Mouse (Mus musculus) E14TG2a.4 (cell line): ENCODE measurements around the gene Cxcr5.
A peak's percentile ranks its signal among the peaks of the same experiment; 100 is the strongest.

Source experiments
- H3K27me3 ChIP-seq: 2 replicates; pipeline ENCODE4 v1.6.1; 2014; ENCODE audit warnings: low read length, control low read depth; ENCODE audit not compliant: insufficient read depth
- H3K36me3 ChIP-seq: 2 replicates; pipeline ENCODE4 v1.6.1; 2014; ENCODE audit warnings: low read length, control low read depth; ENCODE audit not compliant: insufficient read depth
- H3K4me1 ChIP-seq: replicated peaks from 2 replicates; pipeline ENCODE4 v1.6.1; 2014; ENCODE audit warnings: low read depth, low read length, control low read depth
- H3K4me3 ChIP-seq: replicated peaks from 2 replicates; pipeline ENCODE4 v1.5.1; 2014; ENCODE audit warnings: mild to moderate bottlenecking, low read length
- H3K9me3 ChIP-seq: 2 replicates; pipeline ENCODE4 v1.6.1; 2014; ENCODE audit warnings: low read length, control low read depth
- CTCF ChIP-seq: conservative IDR thresholded peaks from 2 replicates; pipeline ENCODE4 v1.5.1; 2014; ENCODE audit warnings: low read length
- NANOG ChIP-seq: IDR thresholded peaks from 2 replicates; pipeline ENCODE4 v1.6.1; 2014; ENCODE audit warnings: borderline replicate concordance, low read length, mixed read lengths
- POU5F1 ChIP-seq: IDR thresholded peaks from 2 replicates; pipeline ENCODE4 v1.6.1; 2014; ENCODE audit warnings: low read length, borderline replicate concordance

The Cxcr5 gene

DNA sequence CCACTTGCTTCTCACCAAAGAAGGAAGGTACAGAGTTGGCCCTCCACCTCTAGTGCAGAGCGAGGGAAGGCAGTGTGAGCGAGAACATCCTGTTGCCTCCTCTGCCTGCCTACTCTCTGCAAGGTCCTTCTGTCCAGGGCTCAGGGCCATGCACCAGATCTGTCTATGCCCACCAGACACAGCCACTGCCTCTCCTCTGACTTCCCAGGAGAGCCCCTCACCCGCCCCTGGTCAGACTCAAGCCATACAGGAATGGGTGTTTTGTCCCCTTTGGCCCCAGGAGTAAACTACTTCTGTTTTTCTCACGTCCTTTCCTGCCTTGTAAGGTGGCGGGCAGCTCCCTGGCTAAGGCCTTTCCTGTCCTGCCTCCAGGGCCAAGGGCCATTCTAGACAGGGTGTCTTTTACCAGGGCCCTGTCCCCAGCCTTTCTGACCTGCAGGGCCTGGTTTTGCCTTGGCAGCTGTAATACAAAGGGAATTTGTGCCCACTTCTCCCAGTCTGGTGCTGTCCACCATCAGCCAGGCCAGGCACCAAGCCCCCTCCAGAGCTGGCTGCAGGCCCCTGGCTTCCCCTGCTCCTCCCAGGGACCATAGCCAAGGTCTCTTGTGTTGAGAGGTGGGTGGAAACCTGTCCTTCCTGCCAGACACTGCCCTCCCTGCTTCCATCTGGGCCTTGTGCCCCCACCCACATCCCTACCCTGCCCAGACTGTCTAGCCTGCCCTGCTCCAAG is 50.6 kb downstream of the Cxcr5 start:
- Histone ChIP-seq H3K4me3 (0 out of 2 replicates have a peak overlapping the region, but pooled peaks have one; percentile 13), H3K27me3 (peaks cover 11% of the 10 kb centered on the region), H3K9me3 (peaks cover 8% of the 10 kb centered on the region), H3K36me3 (peaks cover 8% of the 10 kb centered on the region; the same call in 1 of the 2 replicates), H3K4me1 (peaks cover 69% of the 10 kb centered on the region)
- TF ChIP-seq POU5F1: no peak
- no peak for TF ChIP-seq NANOG
- TF ChIP-seq CTCF: no peak

GRCm38 (mm10) chr9:44510355-44510871 is 51.3 kb downstream of the Cxcr5 start:
- TF ChIP-seq NANOG: no peak
- no peak for TF ChIP-seq CTCF
- no peak for TF ChIP-seq POU5F1
- peaks cover 11% of the 10 kb centered on the region for H3K27me3 ChIP-seq
- peaks cover 8% of the 10 kb centered on the region; the same call in 1 of the 2 replicates for H3K36me3 ChIP-seq

DNA sequence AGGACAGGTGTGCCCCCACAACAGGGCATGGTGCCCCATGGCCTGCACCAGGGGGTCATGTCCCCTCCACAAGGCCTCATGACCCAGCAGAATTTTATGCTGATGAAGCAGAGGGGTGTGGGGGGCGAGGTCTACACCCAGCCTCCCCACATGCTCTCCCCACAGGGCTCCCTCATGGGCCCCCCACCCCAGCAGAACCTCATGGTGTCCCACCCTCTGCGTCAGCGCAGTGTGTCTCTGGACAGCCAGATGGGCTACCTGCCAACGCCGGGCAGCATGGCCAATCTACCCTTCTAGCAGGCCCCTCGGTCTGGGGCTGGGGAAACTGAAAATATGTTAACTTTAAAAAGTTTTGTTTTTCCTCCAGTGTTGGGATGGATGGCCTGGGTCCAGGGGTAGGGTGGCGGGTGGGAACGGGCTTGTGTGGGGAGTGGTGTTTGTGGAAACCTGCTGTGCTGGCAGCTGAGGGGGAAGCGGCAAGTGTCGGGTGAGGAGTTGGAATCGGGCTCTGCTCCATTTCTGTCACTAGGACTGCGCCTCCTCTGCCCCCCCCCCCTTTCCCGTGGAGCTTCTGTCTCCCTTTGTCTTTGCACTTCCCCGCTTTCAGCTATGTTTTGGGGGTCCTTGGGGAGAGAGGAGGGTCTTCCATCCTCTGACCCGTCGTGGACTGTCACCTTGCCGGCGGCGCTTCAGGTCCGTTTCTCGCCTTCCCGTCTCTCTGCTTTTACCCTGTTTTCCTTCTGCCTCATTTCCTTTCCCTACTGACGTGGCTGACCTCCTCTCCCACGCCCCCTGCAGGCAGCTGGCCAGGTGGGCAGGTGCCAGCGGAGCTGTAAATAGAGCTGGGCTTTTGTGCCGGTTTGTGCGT is 52.0 kb downstream of the Cxcr5 start:
- Histone ChIP-seq H3K27me3 (peaks cover 11% of the 10 kb centered on the region), H3K36me3 (peaks cover 8% of the 10 kb centered on the region; the same call in 1 of the 2 replicates), H3K4me3 (peak overlapping the region; percentile 53), H3K9me3 (peaks cover 8% of the 10 kb centered on the region), H3K4me1 (peaks cover 64% of the 10 kb centered on the region)
- TF ChIP-seq CTCF: peak; percentile 67
- no peak for TF ChIP-seq POU5F1
- TF ChIP-seq NANOG: no peak

More at GRCm38 (mm10) chr9:44510355-44510871, 51.3 kb downstream of the Cxcr5 start:
- H3K9me3 ChIP-seq: peaks cover 8% of the 10 kb centered on the region
- H3K4me3 ChIP-seq: peak overlapping the region; percentile 13; the same call in 1 of the 2 replicates
- H3K4me1 ChIP-seq: peaks cover 70% of the 10 kb centered on the region

GRCm38 (mm10) chr9:44508721-44509486 is 52.8 kb downstream of the Cxcr5 start:
- peaks cover 9% of the 10 kb centered on the region for H3K27me3 ChIP-seq
- TF ChIP-seq CTCF (no peak), POU5F1 (no peak), NANOG (no peak)
- peaks cover 8% of the 10 kb centered on the region for H3K9me3 ChIP-seq

DNA sequence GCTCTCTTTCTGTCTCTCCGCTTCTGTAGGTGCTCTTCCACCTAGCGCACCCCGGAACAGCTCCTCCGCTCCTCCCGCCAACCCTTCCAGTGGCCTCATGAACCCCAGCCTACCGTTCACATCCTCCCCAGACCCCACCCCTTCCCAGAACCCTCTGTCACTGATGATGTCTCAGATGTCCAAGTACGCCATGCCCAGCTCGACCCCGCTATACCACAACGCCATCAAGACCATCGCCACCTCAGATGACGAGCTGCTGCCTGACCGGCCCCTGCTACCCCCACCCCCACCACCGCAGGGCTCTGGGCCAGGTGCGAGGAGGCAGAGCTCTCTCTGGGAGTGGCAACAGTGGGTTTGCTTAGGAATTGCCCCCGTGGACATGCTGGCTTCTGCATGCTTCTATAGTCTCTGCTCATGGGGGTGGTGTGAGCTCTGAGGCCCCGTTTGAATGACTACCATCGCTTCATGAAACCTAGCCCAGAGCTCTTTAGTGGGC is 53.5 kb downstream of the Cxcr5 start:
- Histone ChIP-seq H3K36me3 (peaks cover 8% of the 10 kb centered on the region; the same call in 1 of the 2 replicates), H3K4me3 (no peak overlapping the region), H3K9me3 (peaks cover 8% of the 10 kb centered on the region), H3K4me1 (peaks cover 55% of the 10 kb centered on the region), H3K27me3 (peaks cover 8% of the 10 kb centered on the region)
- TF ChIP-seq NANOG (no peak), CTCF (no peak), POU5F1 (no peak)

More at GRCm38 (mm10) chr9:44508721-44509486, 52.8 kb downstream of the Cxcr5 start:
- H3K36me3 ChIP-seq: peaks cover 8% of the 10 kb centered on the region; the same call in 1 of the 2 replicates
- H3K4me3 ChIP-seq: peak overlapping the region; percentile 53
- peaks cover 62% of the 10 kb centered on the region for H3K4me1 ChIP-seq

DNA sequence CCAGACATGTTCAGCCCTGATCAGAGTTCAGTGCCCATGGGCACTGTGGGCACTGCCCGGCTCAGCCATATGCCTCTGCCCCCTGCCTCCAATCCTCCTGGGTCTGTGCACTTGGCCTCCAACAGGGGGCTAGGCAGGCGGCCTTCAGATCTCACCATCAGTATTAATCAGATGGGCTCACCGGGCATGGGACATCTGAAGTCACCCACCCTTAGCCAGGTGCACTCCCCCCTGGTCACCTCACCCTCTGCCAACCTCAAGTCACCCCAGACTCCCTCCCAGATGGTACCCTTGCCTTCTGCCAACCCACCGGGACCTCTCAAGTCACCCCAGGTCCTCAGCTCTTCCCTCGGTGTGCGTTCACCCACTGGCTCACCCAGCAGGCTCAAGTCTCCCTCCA is 54.3 kb downstream of the Cxcr5 start:
- peaks cover 8% of the 10 kb centered on the region for H3K9me3 ChIP-seq
- peaks cover 8% of the 10 kb centered on the region for H3K27me3 ChIP-seq
- H3K36me3 ChIP-seq: peaks cover 8% of the 10 kb centered on the region; the same call in 1 of the 2 replicates
- H3K4me3 ChIP-seq: no peak overlapping the region
- TF ChIP-seq POU5F1 (no peak), CTCF (no peak), NANOG (no peak)
- H3K4me1 ChIP-seq: peaks cover 51% of the 10 kb centered on the region

GRCm38 (mm10) chr9:44506566-44506965 is 55.1 kb downstream of the Cxcr5 start:
- TF ChIP-seq NANOG (no peak), POU5F1 (no peak), CTCF (no peak)
- Histone ChIP-seq H3K27me3 (peaks cover 8% of the 10 kb centered on the region), H3K4me1 (peaks cover 56% of the 10 kb centered on the region), H3K4me3 (0 out of 2 replicates have a peak overlapping the region, but pooled peaks have one; percentile 53), H3K9me3 (peaks cover 8% of the 10 kb centered on the region), H3K36me3 (peaks cover 8% of the 10 kb centered on the region; the same call in 1 of the 2 replicates)
